Mouse (Mus musculus) CH12.LX (cell line): ENCODE measurements around the gene Kcnj4. TPM values are rescaled to one million over a fixed set of nuclear protein-coding genes. Genes with fewer than 3 reads are reported as not detected.

Experiments used
- DNase-seq: peaks from one replicate; pipeline ENCODE4 v3.0.0-alpha.2; 2013; ENCODE audit errors: extremely low read depth
- H3K27ac ChIP-seq: 2 replicates; pipeline ENCODE4 v1.5.1; 2012; ENCODE audit warnings: low read depth, mild to moderate bottlenecking, control low read depth, moderate library complexity; ENCODE audit not compliant: insufficient read depth
- H3K27me3 ChIP-seq: replicated peaks from 2 replicates; pipeline ENCODE3; 2012; ENCODE audit warnings: inconsistent platforms
- H3K36me3 ChIP-seq, 2 experiments: replicated peaks in 1 of 2; 2 replicates each; pipeline versions ENCODE3 to v1.6.1; 2012; ENCODE audit warnings: inconsistent platforms in 1 of 2, low read length in 1 of 2, mild to moderate bottlenecking in 1 of 2, mixed read lengths in 1 of 2, moderate library complexity in 1 of 2; ENCODE audit not compliant: control insufficient read depth in 1 of 2, insufficient read depth in 1 of 2
- H3K4me1 ChIP-seq, 2 experiments: 2 replicates each; pipeline ENCODE4 v1.6.1; 2012; ENCODE audit warnings: inconsistent platforms in 1 of 2, moderate library complexity in 1 of 2; ENCODE audit not compliant: insufficient read depth in 2 of 2, control insufficient read depth in 1 of 2
- H3K4me2 ChIP-seq: 2 replicates; pipeline ENCODE4 v1.6.1; 2012; ENCODE audit warnings: low read depth, mild to moderate bottlenecking, control low read depth; ENCODE audit not compliant: poor library complexity, insufficient read depth, severe bottlenecking
- H3K4me3 ChIP-seq, 3 experiments: fragments of 150-350 bp in 1 of 3; sonication (generic) in 1 of 3; replicated peaks in 1 of 3; 2 replicates each; pipeline versions ENCODE3 to v1.5.1; 2011 to 2012; ENCODE audit warnings: low read depth in 2 of 3, low read length in 2 of 3, mild to moderate bottlenecking in 2 of 3, moderate library complexity in 2 of 3, control low read depth in 1 of 3, improper control_type of control experiment in 1 of 3, inconsistent platforms in 1 of 3, mixed read lengths in 1 of 3; ENCODE audit not compliant: poor library complexity in 1 of 3
- H3K79me2 ChIP-seq: replicated peaks from 2 replicates; pipeline ENCODE4 v1.6.1; 2012; ENCODE audit warnings: mild to moderate bottlenecking, moderate library complexity; ENCODE audit not compliant: control insufficient read depth, poor library complexity, insufficient read depth, severe bottlenecking; ENCODE audit errors: extremely low read depth
- H3K9ac ChIP-seq: 2 replicates; pipeline ENCODE4 v1.6.1; 2012; ENCODE audit warnings: low read depth, mild to moderate bottlenecking, control low read depth, moderate library complexity; ENCODE audit not compliant: insufficient read depth
- H3K9me3 ChIP-seq: replicated peaks from 2 replicates; pipeline ENCODE3; 2012; ENCODE audit warnings: low read length, inconsistent platforms, mixed read lengths
- BHLHE40 ChIP-seq: IDR thresholded peaks from 2 replicates; pipeline ENCODE4 v1.6.1; 2011; ENCODE audit warnings: mild to moderate bottlenecking, low read depth, low read length, improper control_type of control experiment
- CHD1 ChIP-seq: IDR thresholded peaks from 2 replicates; pipeline ENCODE4 v1.6.1; 2012; ENCODE audit warnings: low read depth, low read length, improper control_type of control experiment, inconsistent platforms
- CHD2 ChIP-seq: IDR thresholded peaks from 2 replicates; pipeline ENCODE4 v1.6.1; 2011; ENCODE audit warnings: low read length, improper control_type of control experiment
- CTCF ChIP-seq, 2 experiments: IDR thresholded peaks in 1 of 2; conservative IDR thresholded peaks in 1 of 2; 2 replicates each; pipeline ENCODE4 v1.5.1; 2011 to 2012; ENCODE audit warnings: low read depth in 2 of 2, low read length in 2 of 2, improper control_type of control experiment in 1 of 2, inconsistent platforms in 1 of 2, mild to moderate bottlenecking in 1 of 2, moderate library complexity in 1 of 2
- ELF1 ChIP-seq: IDR thresholded peaks from 2 replicates; pipeline ENCODE4 v1.6.1; 2014; ENCODE audit warnings: low read depth, mild to moderate bottlenecking, inconsistent platforms, low read length, improper control_type of control experiment
- EP300 ChIP-seq: IDR thresholded peaks from 2 replicates; pipeline ENCODE4 v1.6.1; 2011; ENCODE audit warnings: low read length, improper control_type of control experiment
- GABPA ChIP-seq: IDR thresholded peaks from 2 replicates; pipeline ENCODE4 v1.6.1; 2012; ENCODE audit warnings: low read depth, low read length, improper control_type of control experiment, inconsistent platforms; ENCODE audit not compliant: insufficient replicate concordance
- HCFC1 ChIP-seq: IDR thresholded peaks from 2 replicates; pipeline ENCODE4 v1.6.1; 2012; ENCODE audit warnings: low read depth, mild to moderate bottlenecking, inconsistent platforms, low read length, improper control_type of control experiment
- IRF4 ChIP-seq: IDR thresholded peaks from 2 replicates; pipeline ENCODE4 v1.6.1; 2014; ENCODE audit warnings: low read depth, mild to moderate bottlenecking, inconsistent platforms, low read length, improper control_type of control experiment
- MAX ChIP-seq: IDR thresholded peaks from 2 replicates; pipeline ENCODE4 v1.6.1; 2011; ENCODE audit warnings: low read length, improper control_type of control experiment
- MEF2A ChIP-seq: IDR thresholded peaks from 2 replicates; pipeline ENCODE4 v1.6.1; 2014; ENCODE audit warnings: low read depth, mild to moderate bottlenecking, inconsistent platforms, low read length, improper control_type of control experiment, borderline replicate concordance
- MYC ChIP-seq: IDR thresholded peaks from 2 replicates; pipeline ENCODE4 v1.6.1; 2011; ENCODE audit warnings: low read depth, mild to moderate bottlenecking, improper control_type of control experiment, low read length
- NELFE ChIP-seq: IDR thresholded peaks from 2 replicates; pipeline ENCODE4 v1.6.1; 2011; ENCODE audit warnings: low read depth, low read length, improper control_type of control experiment
- NRF1 ChIP-seq: IDR thresholded peaks from 2 replicates; pipeline ENCODE4 v1.6.1; 2014; ENCODE audit warnings: low read depth, mild to moderate bottlenecking, inconsistent platforms, low read length, improper control_type of control experiment, moderate library complexity
- PAX5 ChIP-seq: IDR thresholded peaks from 2 replicates; pipeline ENCODE4 v1.6.1; 2012; ENCODE audit warnings: low read length, inconsistent platforms, mixed read lengths
- POLR2A ChIP-seq: IDR thresholded peaks from 2 replicates; pipeline ENCODE4 v1.6.1; 2011; ENCODE audit warnings: low read depth, mild to moderate bottlenecking, improper control_type of control experiment, low read length
- POLR2AphosphoS2 ChIP-seq: IDR thresholded peaks from 2 replicates; pipeline ENCODE4 v1.6.1; 2011; ENCODE audit warnings: low read depth, low read length, improper control_type of control experiment
- RAD21 ChIP-seq: IDR thresholded peaks from 2 replicates; pipeline ENCODE4 v1.6.1; 2011; ENCODE audit warnings: low read depth, mild to moderate bottlenecking, low read length, improper control_type of control experiment, moderate library complexity
- RCOR1 ChIP-seq: conservative IDR thresholded peaks from 2 replicates; pipeline ENCODE4 v1.6.1; 2012; ENCODE audit warnings: low read depth, mild to moderate bottlenecking, inconsistent platforms, low read length, improper control_type of control experiment
- TBP ChIP-seq: conservative IDR thresholded peaks from 2 replicates; pipeline ENCODE4 v1.6.1; 2011; ENCODE audit warnings: low read depth, low read length, improper control_type of control experiment
- TCF12 ChIP-seq: IDR thresholded peaks from 2 replicates; pipeline ENCODE4 v1.6.1; 2014; ENCODE audit warnings: low read depth, mild to moderate bottlenecking, inconsistent platforms, low read length, improper control_type of control experiment
- UBTF ChIP-seq: IDR thresholded peaks from 2 replicates; pipeline ENCODE4 v1.6.1; 2012; ENCODE audit warnings: low read depth, mild to moderate bottlenecking, inconsistent platforms, low read length, improper control_type of control experiment, moderate library complexity
- USF1 ChIP-seq: IDR thresholded peaks from 2 replicates; pipeline ENCODE4 v1.6.1; 2014; ENCODE audit warnings: low read depth, mild to moderate bottlenecking, inconsistent platforms, low read length, improper control_type of control experiment
- USF2 ChIP-seq: conservative IDR thresholded peaks from 2 replicates; pipeline ENCODE4 v1.6.1; 2011; ENCODE audit warnings: low read depth, low read length, improper control_type of control experiment
- ZC3H11A ChIP-seq: IDR thresholded peaks from 2 replicates; pipeline ENCODE4 v1.6.1; 2012; ENCODE audit warnings: low read depth, mild to moderate bottlenecking, inconsistent platforms, low read length, improper control_type of control experiment
- ZMIZ1 ChIP-seq: IDR thresholded peaks from 2 replicates; pipeline ENCODE4 v1.6.1; 2012; ENCODE audit warnings: low read depth, mild to moderate bottlenecking, inconsistent platforms, low read length, improper control_type of control experiment
- ZNF384 ChIP-seq: IDR thresholded peaks from 2 replicates; pipeline ENCODE4 v1.6.1; 2012; ENCODE audit warnings: low read depth, low read length, improper control_type of control experiment, inconsistent platforms
- dilution Hi-C: fragments of 300-500 bp; cut with MboI; formaldehyde crosslinking; loops from 2 replicates; pipeline ENCODE4 v1.14.3; 2020; ENCODE audit warnings: low sequenced_read_pairs; ENCODE audit not compliant: extremely low pct_unique_long_range_greater_than_20kb, extremely low pct_ligation_motif_present
- in situ Hi-C: fragments of 300-500 bp; cut with MboI; formaldehyde crosslinking; loops from 3 replicates; pipeline ENCODE4 v1.14.3; 2019; ENCODE audit warnings: low sequenced_read_pairs, low pct_ligation_motif_present, low pct_unique_long_range_greater_than_20kb, mixed read lengths
- polyA plus RNA-seq: library from polyadenylated mRNA; unstranded; fragments of >175 nt; gene quantifications from 2 replicates; pipeline ENCODE4 v1.2.1, GENCODE M21; 2012; ENCODE audit warnings: low read depth; ENCODE audit not compliant: insufficient read length
- total RNA-seq, 2 experiments: library from RNA; depleted of rRNA; stranded (reverse); fragments of 300-350 nt in 1 of 2; fragments of >200 nt in 1 of 2; gene quantifications; 2 replicates each; pipeline ENCODE4 v1.2.3; 2012 to 2014

The Kcnj4 gene
- total and polyA plus RNA-seq, 3 experiments, result not detected

DNA sequence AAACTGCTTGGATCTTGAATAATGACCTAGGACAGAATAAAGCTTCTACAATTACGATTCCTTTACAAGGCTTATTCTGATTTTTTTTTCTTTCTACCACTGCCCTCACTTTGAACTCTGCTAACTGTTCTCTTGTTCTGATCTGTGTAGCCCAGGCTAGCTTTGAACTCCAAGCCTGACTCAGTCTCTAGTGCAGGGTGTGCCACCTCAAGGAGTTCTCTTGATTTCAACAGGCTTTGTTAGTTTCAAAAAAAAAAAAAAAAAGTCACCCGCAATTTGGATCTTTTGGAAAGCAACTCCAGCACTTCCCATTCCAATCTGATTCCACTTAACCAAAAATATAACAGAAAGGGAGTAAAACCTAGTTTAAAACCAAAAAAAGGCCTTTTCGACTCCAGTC is 40.5 kb upstream of the Kcnj4 start:
- in situ Hi-C loops, result no loop called here

DNA sequence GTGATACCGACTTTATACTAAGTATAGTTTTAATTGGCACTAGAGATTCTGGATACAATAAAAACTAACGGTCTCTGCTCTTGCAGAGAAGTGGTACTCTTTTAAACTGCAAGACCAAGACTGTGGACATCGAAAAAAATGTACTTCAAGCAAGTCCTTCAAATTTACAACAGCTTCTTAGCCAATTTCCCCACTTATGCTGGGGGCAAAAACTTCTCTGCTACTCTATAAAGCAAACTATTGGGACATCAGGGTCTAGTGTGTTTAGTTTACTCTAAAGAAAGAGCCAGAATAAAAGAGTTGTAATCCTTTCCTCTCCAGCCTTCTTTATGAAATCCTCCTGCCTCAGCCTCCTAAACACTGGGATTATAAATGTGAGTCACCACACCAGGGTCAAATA is 38.9 kb upstream of the Kcnj4 start:
- H3K27me3 ChIP-seq, result no peaks in the 10 kb centered on the region
- DNase-seq, result no peak
- no peak overlapping the region for H3K27ac ChIP-seq
- H3K9me3 ChIP-seq, result no peaks in the 10 kb centered on the region
- peaks cover 5 to 29% of the 10 kb centered on the region in 2 experiments; a peak in 3 of 4 replicates for H3K4me1 ChIP-seq
- in situ Hi-C loops, result no loop called here
- H3K4me3 ChIP-seq, result peak overlapping the region in 1 of 3 experiments; percentile 87
- TF ChIP-seq ZNF384 (no peak), ZC3H11A (no peak), CTCF (conservative IDR thresholded peaks at IDR 0.05 in 1 of 2, IDR thresholded peaks at IDR 0.05 in 1 of 2; ENCODE audit: low read depth in 2 of 2, low read length in 2 of 2) (no peak), ZMIZ1 (no peak), NRF1 (no peak), MEF2A (no peak), IRF4 (no peak), HCFC1 (no peak), PAX5 (no peak), UBTF (no peak), GABPA (no peak), CHD2 (no peak), MAX (no peak), TCF12 (no peak), ELF1 (no peak), POLR2AphosphoS2 (no peak), EP300 (no peak), MYC (no peak), NELFE (no peak), USF2 (no peak)
- dilution Hi-C loops, result no loop called here
- H3K79me2 ChIP-seq, result peaks cover 54% of the 10 kb centered on the region
- peaks cover 36 to 53% of the 10 kb centered on the region in 2 experiments for H3K36me3 ChIP-seq
- H3K9ac ChIP-seq, result peak overlapping the region; percentile 97
- H3K4me2 ChIP-seq, result peak overlapping the region; percentile 66

More for the DNA sequence above, 40.5 kb upstream of the Kcnj4 start:
- TF ChIP-seq CHD1 (no peak), POLR2A (no peak), EP300 (no peak), RAD21 (no peak), BHLHE40 (no peak), CTCF (conservative IDR thresholded peaks at IDR 0.05 in 1 of 2, IDR thresholded peaks at IDR 0.05 in 1 of 2; ENCODE audit: low read depth in 2 of 2, low read length in 2 of 2) (no peak), GABPA (no peak), TBP (no peak), RCOR1 (no peak), USF1 (no peak), MAX (no peak), NELFE (no peak), TCF12 (no peak), MEF2A (no peak)
- DNase-seq, result no peak
- no peak overlapping the region for H3K4me2 ChIP-seq
- peaks cover 47% of the 10 kb centered on the region for H3K79me2 ChIP-seq
- H3K27ac ChIP-seq, result no peak overlapping the region
- peaks cover 5 to 29% of the 10 kb centered on the region in 2 experiments; a peak in 3 of 4 replicates for H3K4me1 ChIP-seq
- H3K4me3 ChIP-seq, result peak overlapping the region; percentile 82 to 89 (median 87)
- peaks cover 25 to 37% of the 10 kb centered on the region in 2 experiments for H3K36me3 ChIP-seq
- H3K9me3 ChIP-seq, result no peaks in the 10 kb centered on the region
- dilution Hi-C loops, result no loop called here
- H3K27me3 ChIP-seq, result peaks cover 2% of the 10 kb centered on the region
- H3K9ac ChIP-seq, result peak overlapping the region; percentile 97
